Mouse (Mus musculus): ENCODE results near the gene Drap1.

Drap1 gene

DNA sequence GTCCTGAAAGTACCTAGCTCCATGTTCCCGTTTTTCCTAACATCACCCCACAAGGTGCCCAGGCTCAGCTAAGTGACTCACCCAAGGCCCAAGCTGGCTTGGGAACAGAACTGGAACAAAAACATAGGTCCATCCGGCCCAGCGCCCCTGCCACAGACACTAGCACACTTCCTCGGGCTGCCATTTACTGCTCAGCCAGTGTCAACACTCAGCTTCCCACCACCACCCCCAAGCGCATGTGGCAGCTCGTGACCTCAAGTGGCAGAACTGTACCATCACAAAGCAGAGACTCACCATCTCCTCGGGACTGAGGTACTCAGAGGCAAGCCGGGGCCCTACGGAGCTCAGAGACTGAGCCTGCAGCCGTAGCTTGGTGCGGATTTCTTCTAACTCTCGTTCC is 41.5 kb downstream of the Drap1 start:
- DNase-seq (ENCODE audit: low spot score in 2 of 2) = no peak

DNA sequence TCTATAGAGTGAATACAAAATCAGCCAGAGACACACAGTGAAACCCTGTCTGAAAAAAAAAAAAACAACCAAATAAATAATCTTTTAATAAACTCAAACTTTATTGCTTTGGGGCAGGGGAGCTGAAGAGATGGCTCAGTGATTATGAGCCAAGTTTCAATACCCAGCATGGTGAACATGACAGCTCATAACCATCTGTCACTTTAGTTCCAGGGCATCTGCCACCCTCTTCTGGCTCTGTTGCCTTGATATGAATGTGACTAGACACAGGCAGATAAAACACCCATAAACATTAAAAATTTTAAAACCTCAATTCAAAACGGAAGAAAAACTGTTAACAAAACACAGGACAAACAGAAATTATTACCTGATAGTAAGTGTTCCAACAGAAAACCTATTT is 47.3 kb downstream of the Drap1 start:
- no peak for DNase-seq (ENCODE audit: low spot score in 2 of 2)

DNA sequence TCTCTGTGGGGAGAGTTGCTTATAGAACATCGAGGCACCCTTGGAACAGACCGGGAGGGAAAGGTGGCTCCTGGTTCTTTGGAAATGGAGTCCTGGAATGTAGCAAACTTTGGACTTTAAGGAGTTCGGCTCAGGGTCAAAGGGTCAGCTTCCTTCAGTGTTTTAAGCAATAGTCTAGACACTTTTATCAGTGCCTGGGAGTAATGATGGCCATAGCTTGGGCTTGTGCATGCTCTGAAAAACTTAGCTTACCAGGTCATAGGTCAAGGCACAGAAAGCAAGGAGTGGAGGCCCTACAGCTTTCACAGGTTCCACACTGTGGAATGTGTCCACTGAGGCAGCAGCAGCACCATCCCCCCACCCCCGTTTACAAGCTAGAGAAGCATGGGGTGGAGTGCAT is 50.0 kb downstream of the Drap1 start:
- DNase-seq (ENCODE audit: low spot score in 2 of 2) = no peak

DNA sequence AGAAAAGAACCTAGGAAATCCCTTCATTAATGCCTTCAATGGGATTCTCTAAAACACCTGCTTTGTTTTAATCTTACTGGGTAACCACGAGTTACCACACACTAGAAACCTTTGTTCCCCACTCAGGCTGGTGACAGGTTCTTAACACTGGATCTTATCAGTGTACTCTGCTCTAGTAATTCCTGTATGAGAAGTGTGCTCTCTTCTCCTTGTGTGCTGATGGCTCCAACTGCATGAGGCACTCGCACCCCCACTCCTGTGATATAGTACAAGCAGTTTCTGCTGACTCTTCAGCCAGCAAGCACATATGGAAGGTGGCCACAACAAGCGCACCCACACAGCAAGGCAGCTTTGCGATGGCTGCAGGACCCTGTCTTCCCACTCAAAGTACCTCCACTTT is 50.6 kb downstream of the Drap1 start:
- DNase-seq (ENCODE audit: low spot score in 2 of 2) = no peak

Data from frontal cortex, postnatal 14 days (tissue).